Mouse (Mus musculus) heart, postnatal 25 days (tissue): ENCODE results near the gene Syt15. TPM values are rescaled to one million over a fixed set of nuclear protein-coding genes. Genes with fewer than 3 reads are reported as not detected.

ENCODE experiments used
- total RNA-seq, 2 experiments: library from RNA; stranded (reverse); gene quantifications; 2 replicates each; pipeline ENCODE4 v1.2.3; 2021

The Syt15 gene
- total RNA-seq, 2 experiments from 2014 or later, result 0.70 to 0.75 TPM

Other genes with a start within 250 kb of the Syt15 start
- gene Zfp488, start 240.8 kb upstream of the Syt15 start, total RNA-seq, result not detected
- gene Gm30083, start 204.4 kb upstream of the Syt15 start, total RNA-seq, result not detected
- not detected for gene Gm5460, start 202.8 kb upstream of the Syt15 start, total RNA-seq
- not detected for gene Antxrl, start 166.9 kb upstream of the Syt15 start, total RNA-seq
- gene Anxa8, start 133.6 kb upstream of the Syt15 start, total RNA-seq, result 1 to 10 TPM; 3.1 to 3.8 TPM
- gene A630023A22Rik, start 116.8 kb upstream of the Syt15 start, total RNA-seq, result not detected
- gene Npy4r, start 67.1 kb upstream of the Syt15 start, total RNA-seq, result under 1 TPM; 0.17 to 0.23 TPM
- gene Gprin2, start 17.9 kb upstream of the Syt15 start, total RNA-seq, result under 1 TPM; 0.08 to 0.28 TPM
- 1 to 10 TPM; 8.3 to 8.4 TPM for gene Shld2, start 90.9 kb downstream of the Syt15 start, total RNA-seq
- 100 to 1,000 TPM; 126 to 142 TPM for gene Glud1, start 91.1 kb downstream of the Syt15 start, total RNA-seq
- not detected for gene Fam25c, start 135.8 kb downstream of the Syt15 start, total RNA-seq
- 1 to 10 TPM; 5.9 to 6.5 TPM for gene Sncg, start 155.2 kb downstream of the Syt15 start, total RNA-seq
- 10 to 100 TPM; 38.6 to 43.2 TPM for gene Mmrn2, start 155.9 kb downstream of the Syt15 start, total RNA-seq